Mouse (Mus musculus): ENCODE data around the gene Fbxo34.

DNA sequence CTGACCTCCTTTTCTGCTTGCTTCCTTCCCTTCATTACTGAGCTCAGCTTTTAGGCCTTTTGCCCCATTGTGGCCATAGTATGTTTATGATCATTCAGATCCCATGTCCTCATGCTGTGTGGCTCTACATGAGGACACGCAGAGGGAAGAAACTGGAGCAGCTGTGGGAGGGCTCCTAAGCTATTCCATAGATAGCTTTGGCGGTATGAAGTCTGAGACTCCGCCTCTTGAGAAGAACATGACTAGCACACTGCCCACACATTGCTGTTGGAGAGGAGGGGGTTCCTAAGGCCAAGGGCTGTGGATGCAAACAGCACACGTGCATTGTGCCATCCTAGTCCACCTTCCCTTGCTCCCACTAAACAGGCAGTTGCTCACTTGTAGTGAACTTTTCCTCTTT, 26.0 kb downstream of the Fbxo34 start:
- TF ChIP-seq CTCF (IDR thresholded peaks at IDR 0.05; ENCODE audit: control insufficient read depth, insufficient read depth, low read length) (no peak), POLR2A (IDR thresholded peaks at IDR 0.05; ENCODE audit: borderline replicate concordance, control insufficient read depth, low read depth, low read length) (no peak)
